Mouse (Mus musculus) heart, embryonic 10.5 days (tissue): ENCODE data around the gene Tmprss6. TPM values are rescaled to one million over a fixed set of nuclear protein-coding genes. Genes with fewer than 3 reads are reported as not detected.

Experiments
- DNase-seq: peaks from one replicate; pipeline ENCODE4 v3.0.0-alpha.2; 2017; ENCODE audit warnings: low spot score
- H3K27ac ChIP-seq: fragments of 300-500 bp; sonication (generic); 2 replicates; pipeline ENCODE4 v1.5.1; 2016; ENCODE audit warnings: mild to moderate bottlenecking
- H3K27me3 ChIP-seq: fragments of 300-500 bp; sonication (generic); 2 replicates; pipeline ENCODE4 v1.6.1; 2016; ENCODE audit warnings: mild to moderate bottlenecking; ENCODE audit not compliant: poor library complexity, insufficient read depth, severe bottlenecking
- H3K36me3 ChIP-seq: fragments of 300-500 bp; sonication (generic); 2 replicates; pipeline ENCODE4 v1.6.1; 2016; ENCODE audit warnings: mild to moderate bottlenecking, moderate library complexity
- H3K4me1 ChIP-seq: fragments of 300-500 bp; sonication (generic); 2 replicates; pipeline ENCODE4 v1.6.1; 2016; ENCODE audit warnings: mild to moderate bottlenecking
- H3K4me3 ChIP-seq: fragments of 300-500 bp; sonication (generic); 2 replicates; pipeline ENCODE4 v1.5.1; 2016; ENCODE audit warnings: mild to moderate bottlenecking, moderate library complexity
- H3K9me3 ChIP-seq: fragments of 300-500 bp; sonication (generic); 2 replicates; pipeline ENCODE4 v1.6.1; 2016; ENCODE audit warnings: mild to moderate bottlenecking, moderate library complexity
- WGBS: fragments of 180-500 bp; shearing (Covaris S2); methylation state at CpG from one replicate; pipeline ENCODE4 v1.1.7; 2016; 5-methylcytosine and 5-hydroxymethylcytosine counted together
- polyA plus RNA-seq: library from polyadenylated mRNA; unstranded; fragments of >200 nt; fragmentation: Nextera tagmentation; extraction: Ambion mirVana; gene quantifications from 2 replicates; pipeline ENCODE4 v1.2.1, GENCODE M21; 2016

Gene Tmprss6
- polyA plus RNA-seq, 1 experiment from 2014 or later: 1.7 TPM

- H3K4me1 ChIP-seq: peaks cover 23% of the 10 kb centered on the region
- no peak overlapping the region for H3K27ac ChIP-seq
- WGBS: 75% methylated on average over 5 of the region's 5 CpGs
- no peak for DNase-seq
- no peaks in the 10 kb centered on the region for H3K9me3 ChIP-seq
- H3K36me3 ChIP-seq: no peaks in the 10 kb centered on the region
- peaks cover 20% of the 10 kb centered on the region; the same call in 1 of the 2 replicates for H3K27me3 ChIP-seq
- no peak overlapping the region for H3K4me3 ChIP-seq
These were observed 11.0 kb upstream of the Tmprss6 start for GRCm38 (mm10) chr15:78479470-78479869.

GRCm38 (mm10) chr15:78478073-78478472, 9.6 kb upstream of the Tmprss6 start:
- Histone ChIP-seq H3K27me3 (peaks cover 19% of the 10 kb centered on the region; the same call in 1 of the 2 replicates), H3K9me3 (no peaks in the 10 kb centered on the region), H3K27ac (no peak overlapping the region), H3K36me3 (no peaks in the 10 kb centered on the region), H3K4me3 (no peak overlapping the region), H3K4me1 (peaks cover 23% of the 10 kb centered on the region)
- no peak for DNase-seq
- WGBS: 86% methylated on average over 4 of the region's 4 CpGs

GRCm38 (mm10) chr15:78476878-78477277, 8.4 kb upstream of the Tmprss6 start:
- DNase-seq: no peak
- Histone ChIP-seq H3K9me3 (no peaks in the 10 kb centered on the region), H3K36me3 (no peaks in the 10 kb centered on the region), H3K4me3 (no peak overlapping the region), H3K27me3 (peaks cover 19% of the 10 kb centered on the region; the same call in 1 of the 2 replicates), H3K4me1 (peaks cover 26% of the 10 kb centered on the region), H3K27ac (no peak overlapping the region)
- 81% methylated on average over 1 of the region's 1 CpGs for WGBS

DNA sequence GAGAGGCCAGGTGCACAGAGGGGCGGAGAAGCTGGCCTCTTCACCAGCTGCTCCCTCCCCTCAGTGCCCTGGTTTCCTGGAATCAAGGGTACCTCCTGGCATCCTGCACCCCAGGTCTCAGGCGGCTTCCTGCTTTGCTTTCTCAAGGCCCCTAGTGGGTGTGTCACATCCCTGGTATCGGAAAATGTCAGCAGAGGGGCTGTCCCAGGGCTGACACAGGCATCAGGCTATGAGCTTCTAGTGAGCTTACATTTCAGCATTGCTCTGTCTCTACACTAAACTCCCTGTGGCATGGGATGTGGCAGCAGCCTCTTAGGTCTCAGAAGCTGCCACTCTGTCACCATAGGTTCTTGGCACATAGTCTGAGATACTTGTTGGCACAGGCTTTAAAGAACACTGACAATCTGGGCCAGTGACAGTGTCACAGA, 7.2 kb upstream of the Tmprss6 start:
- WGBS: 55% methylated on average over 3 of the region's 3 CpGs
- Histone ChIP-seq H3K27ac (peak overlapping the region; percentile 38; the same call in 1 of the 2 replicates), H3K4me1 (peaks cover 23% of the 10 kb centered on the region), H3K27me3 (peaks cover 19% of the 10 kb centered on the region; the same call in 1 of the 2 replicates), H3K36me3 (no peaks in the 10 kb centered on the region), H3K9me3 (no peaks in the 10 kb centered on the region), H3K4me3 (no peak overlapping the region)
- no peak for DNase-seq

GRCm38 (mm10) chr15:78473442-78473841, 5.0 kb upstream of the Tmprss6 start:
- no peak overlapping the region for H3K27ac ChIP-seq
- no peak overlapping the region for H3K4me3 ChIP-seq
- H3K27me3 ChIP-seq: peaks cover 19% of the 10 kb centered on the region
- H3K4me1 ChIP-seq: peaks cover 21% of the 10 kb centered on the region
- 77% methylated on average over 6 of the region's 6 CpGs for WGBS
- H3K36me3 ChIP-seq: no peaks in the 10 kb centered on the region
- H3K9me3 ChIP-seq: no peaks in the 10 kb centered on the region
- no peak for DNase-seq

DNA sequence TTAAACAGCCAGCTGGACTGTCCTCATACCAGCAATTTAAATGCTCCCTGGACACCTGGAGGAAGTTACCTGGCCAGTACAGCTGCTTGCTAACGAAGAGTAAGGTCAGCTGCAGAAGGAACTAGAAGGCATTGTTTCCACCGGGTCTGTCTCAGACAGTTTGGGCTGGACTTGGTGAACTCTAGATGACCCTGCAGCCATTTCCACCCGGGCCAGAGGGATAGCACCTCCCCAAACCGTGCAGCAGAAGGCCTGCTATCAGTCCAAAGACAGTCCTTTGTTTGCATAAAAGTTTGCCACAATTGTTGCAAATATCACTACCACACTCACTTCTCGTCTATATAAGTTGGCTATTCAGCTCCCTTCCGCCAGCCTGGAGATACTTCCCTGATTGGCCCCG, 3.5 kb upstream of the Tmprss6 start:
- H3K4me3 ChIP-seq: no peak overlapping the region

GRCm38 (mm10) chr15:78470495-78471276, 2.3 kb upstream of the Tmprss6 start:
- 68% methylated on average over 4 of the region's 4 CpGs for WGBS
- peak overlapping the region; percentile 59; the same call in 1 of the 2 replicates for H3K27ac ChIP-seq
- no peak overlapping the region for H3K4me3 ChIP-seq
- no peaks in the 10 kb centered on the region for H3K9me3 ChIP-seq
- peaks cover 20% of the 10 kb centered on the region for H3K4me1 ChIP-seq
- DNase-seq: no peak
- peaks cover 19% of the 10 kb centered on the region for H3K27me3 ChIP-seq
- H3K36me3 ChIP-seq: no peaks in the 10 kb centered on the region

More for the DNA sequence above, 3.5 kb upstream of the Tmprss6 start:
- Histone ChIP-seq H3K9me3 (no peaks in the 10 kb centered on the region), H3K27ac (0 out of 2 replicates have a peak overlapping the region, but pooled peaks have one; percentile 38), H3K27me3 (peaks cover 19% of the 10 kb centered on the region), H3K4me1 (peaks cover 21% of the 10 kb centered on the region), H3K36me3 (no peaks in the 10 kb centered on the region)
- WGBS: 35% methylated on average over 7 of the region's 7 CpGs
- no peak for DNase-seq

- no peak for DNase-seq
- Histone ChIP-seq H3K4me1 (peaks cover 24% of the 10 kb centered on the region), H3K4me3 (no peak overlapping the region), H3K27ac (no peak overlapping the region), H3K9me3 (no peaks in the 10 kb centered on the region), H3K36me3 (no peaks in the 10 kb centered on the region), H3K27me3 (no peaks in the 10 kb centered on the region; the same call in 1 of the 2 replicates)
- 90% methylated on average over 7 of the region's 7 CpGs for WGBS
These were observed 864 bp downstream of the Tmprss6 start for GRCm38 (mm10) chr15:78467570-78467969.

GRCm38 (mm10) chr15:78466809-78467208, 1.6 kb downstream of the Tmprss6 start:
- H3K27me3 ChIP-seq: peaks cover 4% of the 10 kb centered on the region
- H3K9me3 ChIP-seq: no peaks in the 10 kb centered on the region
- H3K4me3 ChIP-seq: no peak overlapping the region
- no peak for DNase-seq
- 32% methylated on average over 6 of the region's 6 CpGs for WGBS
- H3K4me1 ChIP-seq: peaks cover 16% of the 10 kb centered on the region
- H3K27ac ChIP-seq: no peak overlapping the region
- H3K36me3 ChIP-seq: no peaks in the 10 kb centered on the region

GRCm38 (mm10) chr15:78462981-78463380, 5.5 kb downstream of the Tmprss6 start:
- Histone ChIP-seq H3K27ac (no peak overlapping the region), H3K4me3 (no peak overlapping the region), H3K36me3 (no peaks in the 10 kb centered on the region), H3K27me3 (peaks cover 22% of the 10 kb centered on the region; the same call in 1 of the 2 replicates), H3K4me1 (peaks cover 7% of the 10 kb centered on the region; the same call in 1 of the 2 replicates), H3K9me3 (no peaks in the 10 kb centered on the region)
- WGBS: 59% methylated on average over 2 of the region's 2 CpGs
- no peak for DNase-seq

- H3K36me3 ChIP-seq: no peaks in the 10 kb centered on the region
- H3K27ac ChIP-seq: no peak overlapping the region
- H3K27me3 ChIP-seq: peaks cover 27% of the 10 kb centered on the region; the same call in 1 of the 2 replicates
- H3K4me1 ChIP-seq: peaks cover 14% of the 10 kb centered on the region; the same call in 1 of the 2 replicates
- H3K4me3 ChIP-seq: no peak overlapping the region
- no peak for DNase-seq
- H3K9me3 ChIP-seq: no peaks in the 10 kb centered on the region
- 79% methylated on average over 10 of the region's 10 CpGs for WGBS
These were observed 11.2 kb downstream of the Tmprss6 start for GRCm38 (mm10) chr15:78457193-78457592.

DNA sequence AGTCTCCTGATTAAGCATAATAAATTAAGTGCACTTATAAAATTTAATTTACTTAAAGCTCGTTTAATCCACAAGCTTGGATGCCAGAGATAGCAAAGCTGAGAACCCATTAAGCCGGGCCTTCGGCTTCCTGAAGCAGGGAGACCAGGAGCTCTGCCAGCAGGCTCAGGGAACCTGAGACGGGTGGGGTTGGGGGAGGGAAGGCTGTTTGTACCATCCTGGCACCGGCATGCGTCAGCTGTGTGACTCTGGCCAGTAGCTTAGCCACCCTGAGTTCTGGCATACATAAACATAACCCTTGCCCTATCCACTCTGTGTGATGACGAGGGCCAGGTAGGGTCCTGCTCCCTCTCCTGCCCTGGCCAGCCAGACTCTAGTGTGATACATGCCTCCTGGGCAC, 12.4 kb downstream of the Tmprss6 start:
- WGBS: 59% methylated on average over 7 of the region's 7 CpGs

GRCm38 (mm10) chr15:78455168-78455567, 13.3 kb downstream of the Tmprss6 start:
- WGBS: 65% methylated on average over 4 of the region's 4 CpGs
- Histone ChIP-seq H3K27me3 (peaks cover 10% of the 10 kb centered on the region; the same call in 1 of the 2 replicates), H3K9me3 (no peaks in the 10 kb centered on the region), H3K4me3 (no peak overlapping the region), H3K36me3 (no peaks in the 10 kb centered on the region), H3K27ac (0 out of 2 replicates have a peak overlapping the region, but pooled peaks have one; percentile 12), H3K4me1 (peaks cover 18% of the 10 kb centered on the region)
- DNase-seq: no peak

More for the DNA sequence above, 12.4 kb downstream of the Tmprss6 start:
- peaks cover 19% of the 10 kb centered on the region; the same call in 1 of the 2 replicates for H3K27me3 ChIP-seq
- peaks cover 14% of the 10 kb centered on the region for H3K4me1 ChIP-seq
- H3K27ac ChIP-seq: no peak overlapping the region
- DNase-seq: no peak
- no peaks in the 10 kb centered on the region for H3K36me3 ChIP-seq
- no peaks in the 10 kb centered on the region for H3K9me3 ChIP-seq
- H3K4me3 ChIP-seq: no peak overlapping the region
